Mouse (Mus musculus): ENCODE measurements around the gene Rbmxl1. TPM values are rescaled to one million over a fixed set of nuclear protein-coding genes. Genes with fewer than 3 reads are reported as not detected.
A peak's percentile ranks its signal among the peaks of the same experiment; 100 is the strongest.
"Not testable (repeated sequence)": the region's sequence is repeated elsewhere in the genome, so short reads cannot be mapped to it uniquely, and the experiment has no call there.

Rbmxl1 gene
- polyA plus RNA-seq, 1 experiment: 50.8 TPM

- peak overlapping the region; percentile 79; the same call in 1 of the 2 replicates for H3K27ac ChIP-seq (ENCODE audit: insufficient read depth, low read length)
- peaks cover 6% of the 10 kb centered on the region; the same call in 1 of the 2 replicates for H3K4me1 ChIP-seq (ENCODE audit: control insufficient read depth, insufficient read depth, low read length)
- no peak for TF ChIP-seq CTCF (IDR thresholded peaks at IDR 0.05; ENCODE audit: extremely low read depth, insufficient read depth, low read length)
- TF ChIP-seq POLR2A (IDR thresholded peaks at IDR 0.05; ENCODE audit: extremely low read depth, insufficient read depth, low read length): no peak
- H3K4me3 ChIP-seq (ENCODE audit: insufficient read depth, low read length): peak overlapping the region; percentile 64
Observed at GRCm38 (mm10) chr8:78507979-78508718, 549 bp downstream of the Rbmxl1 start.

DNA sequence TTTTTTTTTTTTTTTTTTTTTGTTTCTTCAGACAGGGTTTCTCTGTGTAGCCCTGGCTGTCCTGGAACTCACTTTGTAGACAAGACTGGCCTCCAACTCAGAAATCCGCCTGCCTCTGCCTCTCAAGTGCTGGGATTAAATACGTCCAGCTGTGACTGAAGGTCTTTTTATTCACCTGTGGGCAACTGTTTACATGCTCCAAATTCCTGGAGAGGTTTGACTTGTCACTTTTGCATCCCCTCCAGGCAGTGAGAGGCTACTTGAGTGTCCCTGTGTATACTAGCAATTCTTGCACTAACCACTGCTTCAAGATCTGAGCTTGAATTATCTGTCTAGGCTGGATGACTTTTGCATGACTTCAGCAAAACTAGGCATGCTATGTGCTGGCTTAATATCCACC lies 6.0 kb downstream of the Rbmxl1 start:
- Histone ChIP-seq H3K4me1 (ENCODE audit: control insufficient read depth, insufficient read depth, low read length) (peaks cover 1% of the 10 kb centered on the region; the same call in 1 of the 2 replicates), H3K27ac (ENCODE audit: insufficient read depth, low read length) (no peak overlapping the region), H3K4me3 (ENCODE audit: insufficient read depth, low read length) (no peak overlapping the region)
- TF ChIP-seq CTCF (IDR thresholded peaks at IDR 0.05; ENCODE audit: extremely low read depth, insufficient read depth, low read length): no peak

DNA sequence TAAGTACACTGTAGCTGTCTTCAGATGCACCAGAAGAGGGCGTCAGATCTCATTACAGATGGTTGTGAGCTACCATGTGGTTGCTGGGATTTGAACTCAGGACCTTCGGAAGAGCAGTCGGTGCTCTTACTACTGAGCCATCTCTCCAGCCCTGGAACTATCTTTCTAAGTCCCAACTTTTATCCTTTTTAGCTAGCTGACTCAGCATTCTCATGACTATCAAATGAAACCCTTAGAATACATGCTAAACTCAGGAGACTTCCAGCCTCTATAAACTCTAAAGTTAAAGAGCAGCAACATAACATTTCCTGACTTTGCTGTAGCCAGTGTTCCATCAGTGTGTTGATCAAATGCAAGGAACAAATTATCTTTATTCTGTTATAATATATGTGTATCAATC lies 12.4 kb downstream of the Rbmxl1 start:
- not testable (repeated sequence) for H3K27ac ChIP-seq (ENCODE audit: insufficient read depth, low read length); H3K4me1 ChIP-seq (ENCODE audit: control insufficient read depth, insufficient read depth, low read length); H3K4me3 ChIP-seq (ENCODE audit: insufficient read depth, low read length)

GRCm38 (mm10) chr8:78493031-78493430 lies 15.7 kb downstream of the Rbmxl1 start:
- Histone ChIP-seq H3K4me1 (ENCODE audit: control insufficient read depth, insufficient read depth, low read length) (no peaks in the 10 kb centered on the region), H3K27ac (ENCODE audit: insufficient read depth, low read length) (no peak overlapping the region), H3K4me3 (ENCODE audit: insufficient read depth, low read length) (no peak overlapping the region)
- TF ChIP-seq CTCF (IDR thresholded peaks at IDR 0.05; ENCODE audit: extremely low read depth, insufficient read depth, low read length): no peak
- no peak for TF ChIP-seq POLR2A (IDR thresholded peaks at IDR 0.05; ENCODE audit: extremely low read depth, insufficient read depth, low read length)

GRCm38 (mm10) chr8:78489733-78490132 lies 19.0 kb downstream of the Rbmxl1 start:
- Histone ChIP-seq H3K4me3 (ENCODE audit: insufficient read depth, low read length) (no peak overlapping the region), H3K4me1 (ENCODE audit: control insufficient read depth, insufficient read depth, low read length) (no peaks in the 10 kb centered on the region)
- TF ChIP-seq CTCF (IDR thresholded peaks at IDR 0.05; ENCODE audit: extremely low read depth, insufficient read depth, low read length) (no peak), POLR2A (IDR thresholded peaks at IDR 0.05; ENCODE audit: extremely low read depth, insufficient read depth, low read length) (no peak)

DNA sequence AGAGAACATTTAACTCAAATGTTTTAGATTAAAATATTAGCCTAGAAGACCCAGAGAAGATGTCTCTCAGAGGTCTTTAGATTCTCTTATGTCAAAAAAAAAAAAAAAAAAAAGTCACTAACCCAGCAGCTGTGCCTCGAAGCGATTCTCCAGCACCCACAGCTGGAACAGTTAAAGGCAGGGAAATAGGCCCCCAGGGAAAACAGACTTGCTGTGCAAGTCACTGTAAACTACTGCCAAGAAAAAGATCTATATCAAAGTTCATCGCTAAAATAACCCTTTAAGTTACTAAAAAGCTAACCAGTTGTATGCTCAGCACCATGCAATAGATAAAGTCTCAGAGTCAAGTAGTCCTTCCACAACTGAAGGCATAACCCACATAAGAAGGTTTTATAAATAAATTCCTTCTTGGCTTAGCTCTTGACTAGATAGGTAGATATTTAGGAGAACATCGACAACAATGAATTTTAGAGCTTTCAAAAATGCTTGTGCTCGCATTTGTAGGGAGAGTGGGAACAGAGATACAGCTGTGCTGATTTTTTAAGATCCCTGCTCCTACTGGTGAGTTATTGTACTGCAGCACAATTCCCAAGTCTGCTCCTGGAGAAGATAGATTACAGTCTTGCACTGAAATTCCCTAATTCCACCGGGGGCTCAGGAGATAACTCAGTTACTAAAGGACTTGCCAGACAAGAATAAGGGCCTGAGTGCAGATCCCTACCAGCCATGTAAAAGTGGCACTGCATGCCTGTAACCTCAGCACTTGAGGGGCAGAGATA lies 31.5 kb downstream of the Rbmxl1 start:
- Histone ChIP-seq H3K4me1 (ENCODE audit: control insufficient read depth, insufficient read depth, low read length) (no peaks in the 10 kb centered on the region), H3K27ac (ENCODE audit: insufficient read depth, low read length) (no peak overlapping the region), H3K4me3 (ENCODE audit: insufficient read depth, low read length) (no peak overlapping the region)
- TF ChIP-seq POLR2A (IDR thresholded peaks at IDR 0.05; ENCODE audit: extremely low read depth, insufficient read depth, low read length): no peak
- peak; percentile 4; the same call in 1 of the 2 replicates for TF ChIP-seq CTCF (IDR thresholded peaks at IDR 0.05; ENCODE audit: extremely low read depth, insufficient read depth, low read length)

More at GRCm38 (mm10) chr8:78489733-78490132, 19.0 kb downstream of the Rbmxl1 start:
- no peak overlapping the region for H3K27ac ChIP-seq (ENCODE audit: insufficient read depth, low read length)

DNA sequence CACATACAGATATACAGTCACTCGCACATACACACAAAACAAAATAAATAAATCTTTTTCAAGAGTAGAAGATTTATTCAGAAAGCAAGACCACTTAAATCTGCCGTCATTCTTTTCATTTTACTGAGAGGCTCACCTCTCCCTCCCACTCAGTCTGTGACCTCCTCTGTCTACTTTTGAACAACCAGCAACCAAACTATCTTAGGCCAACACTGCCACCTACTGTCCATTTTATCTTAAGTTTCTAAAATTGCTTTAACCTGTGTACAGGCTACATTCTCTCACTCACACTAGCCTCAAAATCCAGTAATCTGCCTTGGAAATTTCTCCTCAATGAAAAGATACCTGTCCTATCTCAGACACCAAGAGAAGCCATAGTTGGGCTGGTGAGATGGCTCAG lies 40.8 kb downstream of the Rbmxl1 start:
- Histone ChIP-seq H3K27ac (ENCODE audit: insufficient read depth, low read length) (no peak overlapping the region), H3K4me3 (ENCODE audit: insufficient read depth, low read length) (no peak overlapping the region), H3K4me1 (ENCODE audit: control insufficient read depth, insufficient read depth, low read length) (no peaks in the 10 kb centered on the region)
- TF ChIP-seq POLR2A (IDR thresholded peaks at IDR 0.05; ENCODE audit: extremely low read depth, insufficient read depth, low read length) (no peak), CTCF (IDR thresholded peaks at IDR 0.05; ENCODE audit: extremely low read depth, insufficient read depth, low read length) (no peak)

DNA sequence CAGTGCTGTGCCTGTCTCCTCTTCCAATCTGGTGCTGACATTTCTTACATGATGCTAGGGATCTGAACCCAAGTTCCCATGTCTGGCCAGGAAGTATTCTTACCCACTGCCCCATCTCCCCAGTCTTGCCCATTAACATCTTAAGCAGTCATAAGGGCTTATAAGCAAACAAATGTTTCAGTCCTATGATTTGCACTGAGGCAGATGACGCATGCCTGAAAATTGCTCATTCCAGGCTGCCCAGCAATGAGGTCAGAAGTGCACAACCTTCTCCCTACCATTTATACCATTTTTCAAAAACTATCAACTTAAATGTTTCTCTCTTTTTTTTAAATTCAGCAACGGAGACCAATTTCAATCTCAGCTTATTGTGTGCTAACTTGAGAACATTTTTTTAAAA lies 44.8 kb downstream of the Rbmxl1 start:
- Histone ChIP-seq H3K27ac (ENCODE audit: insufficient read depth, low read length) (no peak overlapping the region), H3K4me1 (ENCODE audit: control insufficient read depth, insufficient read depth, low read length) (no peaks in the 10 kb centered on the region), H3K4me3 (ENCODE audit: insufficient read depth, low read length) (no peak overlapping the region)
- TF ChIP-seq POLR2A (IDR thresholded peaks at IDR 0.05; ENCODE audit: extremely low read depth, insufficient read depth, low read length) (no peak), CTCF (IDR thresholded peaks at IDR 0.05; ENCODE audit: extremely low read depth, insufficient read depth, low read length) (no peak)

DNA sequence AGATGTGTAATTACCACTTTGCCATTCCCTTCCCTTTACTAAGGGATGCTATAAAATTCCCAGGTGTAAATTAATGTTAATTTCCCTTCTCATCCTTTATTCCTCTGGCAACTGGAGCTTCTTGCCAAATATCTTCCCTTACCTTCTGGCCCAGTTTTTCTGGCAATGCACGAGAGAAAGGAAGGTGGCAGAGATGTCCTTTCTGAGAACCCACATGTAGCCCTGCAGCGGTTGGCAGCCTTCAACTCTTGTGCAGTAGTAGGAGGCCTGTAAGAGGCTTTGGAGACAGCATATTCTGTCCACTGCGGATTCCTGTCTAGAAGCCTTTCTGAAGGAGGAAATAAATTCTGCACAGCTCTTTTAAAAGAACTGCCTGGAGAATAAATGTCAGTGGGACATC lies 52.3 kb downstream of the Rbmxl1 start:
- no peak overlapping the region for H3K27ac ChIP-seq (ENCODE audit: insufficient read depth, low read length)
- no peak overlapping the region for H3K4me3 ChIP-seq (ENCODE audit: insufficient read depth, low read length)
- TF ChIP-seq POLR2A (IDR thresholded peaks at IDR 0.05; ENCODE audit: extremely low read depth, insufficient read depth, low read length): no peak
- no peak for TF ChIP-seq CTCF (IDR thresholded peaks at IDR 0.05; ENCODE audit: extremely low read depth, insufficient read depth, low read length)
- H3K4me1 ChIP-seq (ENCODE audit: control insufficient read depth, insufficient read depth, low read length): no peaks in the 10 kb centered on the region

Other genes starting within 250 kb of the Rbmxl1 start
- gene Pou4f2, start 72.3 kb downstream of the Rbmxl1 start, polyA plus RNA-seq (2012; rRNA removed): not detected in 2 replicates
- gene Slc10a7, start 448 bp upstream of the Rbmxl1 start, polyA plus RNA-seq (2012; rRNA removed): 4.1 and 4.8 TPM in 2 replicates